Mouse (Mus musculus) liver, adult 2 months (tissue): ENCODE measurements around the gene Cdhr3. TPM values are rescaled to one million over a fixed set of nuclear protein-coding genes. Genes with fewer than 3 reads are reported as not detected.
A peak's percentile ranks its signal among the peaks of the same experiment; 100 is the strongest.

Experiments used
- DNase-seq: peaks from one replicate; pipeline ENCODE4 v3.0.0-alpha.2; 2011; ENCODE audit warnings: low read depth, low spot score; ENCODE audit errors: extremely low read depth
- H3K27ac ChIP-seq: fragments of 200-500 bp; replicated peaks from 2 replicates; pipeline ENCODE4 v1.5.1; 2012; ENCODE audit warnings: low read depth, mild to moderate bottlenecking, control low read depth, inconsistent platforms, low read length; ENCODE audit not compliant: insufficient read depth
- H3K27me3 ChIP-seq: fragments of 200-500 bp; 2 replicates; pipeline ENCODE4 v1.6.1; 2012; ENCODE audit warnings: mild to moderate bottlenecking, moderate library complexity, low read length, inconsistent platforms; ENCODE audit not compliant: control insufficient read depth, insufficient read depth
- H3K36me3 ChIP-seq: fragments of 200-500 bp; 2 replicates; pipeline ENCODE4 v1.6.1; 2012; ENCODE audit warnings: low read length, inconsistent platforms; ENCODE audit not compliant: control insufficient read depth, insufficient read depth
- H3K4me1 ChIP-seq: fragments of 200-500 bp; 2 replicates; pipeline ENCODE4 v1.6.1; 2011; ENCODE audit warnings: low read length; ENCODE audit not compliant: control insufficient read depth, insufficient read depth
- H3K4me3 ChIP-seq: fragments of 200-500 bp; 2 replicates; pipeline ENCODE4 v1.5.1; 2011; ENCODE audit warnings: low read depth, mild to moderate bottlenecking, control low read depth, low read length, moderate library complexity; ENCODE audit not compliant: insufficient read depth
- H3K79me2 ChIP-seq: fragments of 200-500 bp; 2 replicates; pipeline ENCODE4 v1.6.1; 2012; ENCODE audit warnings: inconsistent platforms, mild to moderate bottlenecking, low read length, moderate library complexity; ENCODE audit not compliant: control insufficient read depth, insufficient read depth
- H3K9ac ChIP-seq: fragments of 200-500 bp; 2 replicates; pipeline ENCODE4 v1.6.1; 2012; ENCODE audit warnings: low read depth, mild to moderate bottlenecking, control low read depth, inconsistent platforms, low read length
- CTCF ChIP-seq: fragments of 200-500 bp; IDR thresholded peaks from 2 replicates; pipeline ENCODE4 v1.5.1; 2011; ENCODE audit warnings: low read depth, low read length, control low read depth
- POLR2A ChIP-seq: fragments of 200-500 bp; IDR thresholded peaks from 2 replicates; pipeline ENCODE4 v1.6.1; 2011; ENCODE audit warnings: low read length, control low read depth; ENCODE audit not compliant: insufficient read depth; ENCODE audit errors: extremely low read depth
- WGBS: fragments of 180-500 bp; shearing (Covaris S2); methylation state at CpG from one replicate; pipeline ENCODE4 v1.1.7; 2018; 5-methylcytosine and 5-hydroxymethylcytosine counted together
- polyA plus RNA-seq: library from polyadenylated mRNA; depleted of rRNA; stranded (reverse); fragments of >200 nt; gene quantifications from 2 replicates; pipeline ENCODE4 v1.2.3, GENCODE M21; 2012
- total RNA-seq: library from RNA; depleted of rRNA; stranded (reverse); fragments of >200 nt; gene quantifications from 2 replicates; pipeline ENCODE4 v1.2.3, GENCODE M21; 2014

The Cdhr3 gene
- total and polyA plus RNA-seq, 2 experiments: not detected

DNA sequence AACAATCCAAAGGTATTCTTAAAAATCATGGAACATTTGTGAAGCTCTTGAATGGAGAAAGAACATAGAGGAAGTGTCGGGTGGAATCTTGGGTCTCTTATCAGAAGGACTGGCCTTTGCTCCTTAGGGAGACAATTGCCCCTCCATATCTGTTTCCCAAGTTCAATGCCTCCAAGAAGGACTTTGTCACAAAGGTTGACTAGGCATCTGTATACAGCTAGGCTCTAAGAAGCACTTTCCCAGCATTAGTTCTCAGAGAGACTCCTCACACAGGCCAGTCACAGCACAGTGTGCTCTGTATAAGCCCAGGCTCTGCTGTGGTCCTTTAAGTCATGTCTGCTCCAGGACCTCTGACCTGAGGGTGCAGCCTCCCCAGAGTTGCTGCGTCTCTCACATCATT, 479 bp downstream of the Cdhr3 start:
- Histone ChIP-seq H3K9ac (no peak overlapping the region), H3K79me2 (no peaks in the 10 kb centered on the region), H3K4me1 (no peaks in the 10 kb centered on the region), H3K4me3 (no peak overlapping the region), H3K27me3 (no peaks in the 10 kb centered on the region), H3K27ac (no peak overlapping the region), H3K36me3 (no peaks in the 10 kb centered on the region)
- WGBS: 65% methylated on average over 2 of the region's 2 CpGs
- no peak for DNase-seq
- TF ChIP-seq POLR2A (no peak), CTCF (no peak)

DNA sequence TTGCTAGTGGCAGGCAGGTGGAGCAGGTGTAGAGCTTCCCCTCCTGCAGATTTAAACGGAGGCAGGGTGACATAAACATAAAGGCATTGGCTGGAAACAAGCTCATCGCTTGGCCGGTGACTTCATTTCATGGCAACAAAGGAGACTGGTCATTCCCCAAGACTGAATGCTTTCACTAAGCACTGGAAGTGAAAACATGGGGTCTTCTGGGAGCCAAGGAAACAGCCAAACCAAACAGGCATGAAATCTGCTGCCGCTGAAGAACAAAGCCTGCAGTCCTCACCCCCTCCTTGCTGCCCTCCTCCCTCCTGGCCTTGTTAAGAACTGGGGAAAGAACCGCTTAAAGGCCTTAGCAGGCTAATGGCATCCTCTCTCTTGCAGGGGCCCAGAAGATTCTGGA, 6.5 kb downstream of the Cdhr3 start:
- no peaks in the 10 kb centered on the region for H3K36me3 ChIP-seq

DNA sequence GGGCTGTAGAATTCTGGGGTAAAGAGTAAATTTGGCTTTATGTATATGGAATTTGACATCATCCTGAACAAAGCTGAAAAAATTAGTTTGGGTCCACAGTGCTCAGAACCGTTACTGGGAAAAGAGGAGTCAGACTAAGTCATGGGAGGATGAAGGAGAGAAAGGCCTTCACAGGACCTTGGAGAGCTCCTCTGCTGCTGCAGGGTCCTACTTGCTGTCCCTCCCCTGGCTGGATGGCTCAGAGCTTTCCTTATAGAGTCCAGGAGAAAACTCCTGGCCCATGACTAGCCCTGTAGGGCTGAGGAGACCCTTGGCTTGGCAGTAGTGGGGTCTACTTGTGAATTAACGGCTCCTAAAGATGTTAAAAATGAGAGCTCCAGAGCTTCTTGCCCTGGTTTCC, 8.0 kb downstream of the Cdhr3 start:
- no peaks in the 10 kb centered on the region for H3K79me2 ChIP-seq
- 30% methylated on average over 2 of the region's 2 CpGs for WGBS
- no peak overlapping the region for H3K9ac ChIP-seq
- H3K27ac ChIP-seq: no peak overlapping the region
- DNase-seq: no peak
- no peaks in the 10 kb centered on the region for H3K36me3 ChIP-seq
- no peak overlapping the region for H3K4me3 ChIP-seq
- H3K27me3 ChIP-seq: no peaks in the 10 kb centered on the region
- H3K4me1 ChIP-seq: no peaks in the 10 kb centered on the region
- TF ChIP-seq CTCF (no peak), POLR2A (no peak)

More for the DNA sequence above, 6.5 kb downstream of the Cdhr3 start:
- TF ChIP-seq POLR2A: no peak
- TF ChIP-seq CTCF: no peak
- no peaks in the 10 kb centered on the region for H3K4me1 ChIP-seq
- WGBS: 79% methylated on average over 5 of the region's 5 CpGs
- no peak overlapping the region for H3K27ac ChIP-seq
- no peak overlapping the region for H3K4me3 ChIP-seq
- no peaks in the 10 kb centered on the region for H3K27me3 ChIP-seq
- no peak for DNase-seq
- no peak overlapping the region for H3K9ac ChIP-seq
- H3K79me2 ChIP-seq: no peaks in the 10 kb centered on the region

DNA sequence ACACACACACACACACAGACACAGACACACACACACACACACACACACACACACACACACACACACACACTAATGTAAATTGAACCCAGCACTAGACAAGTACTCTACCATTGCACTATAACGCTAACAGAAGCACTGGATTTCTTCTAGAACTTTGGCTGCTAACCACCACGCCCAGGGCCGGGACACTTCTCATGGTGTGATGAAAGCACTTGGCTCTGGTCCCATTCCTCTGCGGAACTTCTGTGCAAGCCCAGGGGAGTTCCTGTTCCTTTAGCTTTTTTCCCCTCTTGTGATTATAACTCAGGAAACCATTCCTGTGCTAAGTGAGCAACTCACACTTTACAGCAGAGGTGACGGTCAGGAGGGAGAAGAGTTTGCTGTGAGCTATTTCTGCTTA, 9.3 kb downstream of the Cdhr3 start:
- no peak overlapping the region for H3K4me3 ChIP-seq
- no peak overlapping the region for H3K27ac ChIP-seq
- H3K79me2 ChIP-seq: no peaks in the 10 kb centered on the region
- H3K36me3 ChIP-seq: no peaks in the 10 kb centered on the region
- H3K4me1 ChIP-seq: no peaks in the 10 kb centered on the region
- H3K27me3 ChIP-seq: no peaks in the 10 kb centered on the region
- 36% methylated on average over 5 of the region's 5 CpGs for WGBS
- no peak for TF ChIP-seq POLR2A
- TF ChIP-seq CTCF: no peak
- DNase-seq: peak; percentile 18
- H3K9ac ChIP-seq: no peak overlapping the region

DNA sequence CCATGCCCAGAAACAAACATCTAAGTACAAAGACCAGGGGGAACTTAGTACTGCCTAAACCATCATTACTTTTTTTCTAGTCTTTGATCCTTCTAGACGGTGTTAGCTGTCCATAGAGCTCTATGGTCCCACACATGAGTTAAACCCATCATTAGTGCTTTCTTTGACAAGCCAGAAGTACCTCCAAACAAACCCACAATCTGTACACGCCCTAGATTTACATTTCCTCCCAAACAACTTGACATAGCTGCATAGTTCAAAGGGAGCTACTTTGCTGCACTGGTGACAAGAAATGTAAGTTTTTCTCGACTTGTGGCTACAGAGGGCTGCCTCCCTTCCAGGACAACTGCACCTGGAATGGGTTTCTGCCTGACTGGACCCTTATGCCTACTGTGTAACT, 16.4 kb downstream of the Cdhr3 start:
- no peak for TF ChIP-seq POLR2A
- no peak for TF ChIP-seq CTCF
- no peaks in the 10 kb centered on the region for H3K4me1 ChIP-seq
- no peaks in the 10 kb centered on the region for H3K27me3 ChIP-seq
- DNase-seq: no peak
- H3K27ac ChIP-seq: no peak overlapping the region
- H3K36me3 ChIP-seq: no peaks in the 10 kb centered on the region
- H3K79me2 ChIP-seq: no peaks in the 10 kb centered on the region
- 45% methylated on average over 3 of the region's 3 CpGs for WGBS
- H3K9ac ChIP-seq: no peak overlapping the region
- no peak overlapping the region for H3K4me3 ChIP-seq

DNA sequence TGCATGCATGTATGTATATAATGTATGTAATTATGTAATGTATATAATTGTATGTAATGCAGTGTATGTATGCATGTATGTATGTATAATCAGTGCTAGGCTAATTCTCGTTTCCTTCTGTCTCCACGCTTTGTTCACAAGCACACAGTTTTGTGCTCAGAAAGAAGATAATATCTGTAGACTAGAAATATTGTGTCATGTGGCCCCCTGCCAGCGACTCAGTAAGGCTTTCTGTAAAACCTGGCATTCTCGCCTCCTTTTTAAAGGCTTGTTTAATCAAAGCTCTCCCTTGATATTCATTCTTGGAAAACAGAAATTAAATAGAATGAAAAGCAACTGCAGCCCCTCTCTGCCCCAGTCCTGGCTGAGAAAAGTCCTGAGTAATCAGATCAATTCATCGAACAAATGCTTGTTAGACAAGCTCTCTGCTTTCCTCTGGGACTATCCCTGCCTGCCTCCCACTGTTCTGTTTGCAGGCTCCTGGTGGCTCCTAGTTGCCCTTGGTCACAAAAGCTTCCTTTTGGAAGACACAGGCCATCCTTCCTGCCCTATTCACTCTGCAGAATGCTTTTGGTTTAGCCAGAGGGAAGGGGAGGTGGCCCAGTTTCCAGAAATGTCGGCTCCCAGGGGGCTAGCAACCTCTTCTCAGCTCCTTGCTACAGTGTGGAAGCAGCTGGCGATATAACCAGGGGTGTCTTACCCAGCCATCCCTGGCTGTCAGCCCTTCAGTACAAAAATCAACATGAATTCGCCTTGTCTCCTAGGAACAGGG, 20.6 kb downstream of the Cdhr3 start:
- DNase-seq: no peak
- TF ChIP-seq CTCF (no peak), POLR2A (no peak)
- Histone ChIP-seq H3K27me3 (no peaks in the 10 kb centered on the region), H3K79me2 (no peaks in the 10 kb centered on the region), H3K9ac (no peak overlapping the region), H3K4me3 (no peak overlapping the region), H3K27ac (no peak overlapping the region), H3K36me3 (no peaks in the 10 kb centered on the region), H3K4me1 (no peaks in the 10 kb centered on the region)
- 71% methylated on average over 8 of the region's 8 CpGs for WGBS
